In genomic region chr9:7714062-7714907, GRCm38 (mm10) we compare ENCODE assay signal across 9 mouse cellular contexts. TPM values are rescaled to one million over a fixed set of nuclear protein-coding genes. Genes with fewer than 3 reads are reported as not detected.
DNase-seq lines count a peak whose midpoint lies in the region; ATAC-seq lines count a peak whose summit lies in the region.
"Had no signal": no experiment of that assay in that cellular context is flagged by ENCODE, and none has a peak within 500 bp of the region (broad histone marks: within the 10 kb centered on the region; RNA-seq: fewer than 3 reads in every experiment).

No protein-coding gene starts in this region.

- H3K4me3 ChIP-seq in forebrain, embryonic 11.5 days (ENCODE audit: low read depth, low read length), result no peak overlapping the region
- H3K4me3 ChIP-seq in forebrain, embryonic 10.5 days, result no peak overlapping the region
- no peak overlapping the region for H3K4me3 ChIP-seq in hindbrain, embryonic 13.5 days
- no peak overlapping the region for H3K4me3 ChIP-seq in midbrain, embryonic 10.5 days
- H3K4me3 ChIP-seq: limb, embryonic 13.5 days had no signal

- H3K4me1 ChIP-seq in forebrain, embryonic 11.5 days (replicated peaks; ENCODE audit: control insufficient read depth, insufficient read depth, low read length), result no peaks in the 10 kb centered on the region
- H3K4me1 ChIP-seq in forebrain, embryonic 10.5 days, result no peaks in the 10 kb centered on the region
- H3K4me1 ChIP-seq in hindbrain, embryonic 13.5 days (replicated peaks), result no peaks in the 10 kb centered on the region
- H3K4me1 ChIP-seq in midbrain, embryonic 10.5 days, result no peaks in the 10 kb centered on the region
- H3K4me1 ChIP-seq: limb, embryonic 13.5 days had no signal

- H3K9ac ChIP-seq in forebrain, embryonic 11.5 days (ENCODE audit: low read length), result no peak overlapping the region
- no peak overlapping the region for H3K9ac ChIP-seq in hindbrain, embryonic 13.5 days
- H3K9ac ChIP-seq: limb, embryonic 13.5 days had no signal

- DNase-seq in forebrain, embryonic 11.5 days (ENCODE audit: low spot score), result no peak
- DNase-seq in forebrain, embryonic 10.5 days (ENCODE audit: extremely low spot score, low spot score), result no peak
- DNase-seq in WW6 (ENCODE audit: low read depth, low spot score), result peak; percentile 20
- DNase-seq in embryo, embryonic 11 days, result peak; percentile 69
- peak; percentile 21 for DNase-seq in layer of hippocampus, adult 9-11 months
- peak; percentile 27 for DNase-seq in midbrain, embryonic 10.5 days (ENCODE audit: low spot score)
- peak; percentile 45 to 63 for DNase-seq in spleen, postnatal 36 days (ENCODE audit: low spot score in 2 of 2)

- peak; percentile 71 for ATAC-seq in forebrain, embryonic 11.5 days (replicated peaks; ENCODE audit: low FRiP score)
- ATAC-seq in hindbrain, embryonic 13.5 days (ENCODE audit: low FRiP score), result peak; percentile 66

- H3K4me2 ChIP-seq in forebrain, embryonic 11.5 days (ENCODE audit: low read depth, low read length, severe bottlenecking), result no peak overlapping the region
- no peak overlapping the region for H3K4me2 ChIP-seq in hindbrain, embryonic 13.5 days
- H3K4me2 ChIP-seq: limb, embryonic 13.5 days had no signal

- H3K27me3 ChIP-seq in forebrain, embryonic 11.5 days (ENCODE audit: control insufficient read depth, insufficient read depth, low read length), result no peaks in the 10 kb centered on the region
- H3K27me3 ChIP-seq in forebrain, embryonic 10.5 days (ENCODE audit: poor library complexity, severe bottlenecking), result no peaks in the 10 kb centered on the region
- no peaks in the 10 kb centered on the region for H3K27me3 ChIP-seq in hindbrain, embryonic 13.5 days
- H3K27me3 ChIP-seq in midbrain, embryonic 10.5 days (ENCODE audit: low read depth, poor library complexity, severe bottlenecking), result no peaks in the 10 kb centered on the region
- H3K27me3 ChIP-seq: limb, embryonic 13.5 days had no signal

- H3K9me3 ChIP-seq in forebrain, embryonic 11.5 days (ENCODE audit: control insufficient read depth, low read length), result no peaks in the 10 kb centered on the region
- H3K9me3 ChIP-seq in forebrain, embryonic 10.5 days, result no peaks in the 10 kb centered on the region
- H3K9me3 ChIP-seq in hindbrain, embryonic 13.5 days, result no peaks in the 10 kb centered on the region
- no peaks in the 10 kb centered on the region for H3K9me3 ChIP-seq in midbrain, embryonic 10.5 days (replicated peaks)
- H3K9me3 ChIP-seq: limb, embryonic 13.5 days had no signal

- H3K36me3 ChIP-seq in forebrain, embryonic 11.5 days (ENCODE audit: control insufficient read depth, insufficient read depth, low read length), result no peaks in the 10 kb centered on the region
- H3K36me3 ChIP-seq in forebrain, embryonic 10.5 days (replicated peaks), result no peaks in the 10 kb centered on the region
- H3K36me3 ChIP-seq in hindbrain, embryonic 13.5 days, result no peaks in the 10 kb centered on the region
- H3K36me3 ChIP-seq in midbrain, embryonic 10.5 days, result no peaks in the 10 kb centered on the region
- H3K36me3 ChIP-seq: limb, embryonic 13.5 days had no signal

- no peak overlapping the region for H3K27ac ChIP-seq in forebrain, embryonic 11.5 days (ENCODE audit: low read depth, low read length)
- H3K27ac ChIP-seq in forebrain, embryonic 10.5 days, result no peak overlapping the region
- H3K27ac ChIP-seq in hindbrain, embryonic 13.5 days, result no peak overlapping the region
- no peak overlapping the region for H3K27ac ChIP-seq in midbrain, embryonic 10.5 days (replicated peaks)
- H3K27ac ChIP-seq: limb, embryonic 13.5 days had no signal

- 44% methylated on average over 4 of the region's 4 CpGs for WGBS in forebrain, embryonic 11.5 days
- 46% methylated on average over 4 of the region's 4 CpGs for WGBS in forebrain, embryonic 10.5 days
- WGBS in hindbrain, embryonic 13.5 days, result 39% methylated on average over 4 of the region's 4 CpGs
- WGBS in midbrain, embryonic 10.5 days, result 48% methylated on average over 4 of the region's 4 CpGs

RNA-seq across cellular contexts. Expression of gene Mmp7, which starts 22.4 kb away (rescaled TPM):
- polyA plus RNA-seq in forebrain, embryonic 11.5 days (2014; fragmentation: Nextera tagmentation; extraction: Ambion mirVana), result not detected in 2 replicates
- polyA plus RNA-seq in forebrain, embryonic 10.5 days (2016; fragmentation: Nextera tagmentation; extraction: Ambion mirVana), result not detected in 2 replicates
- not detected in 2 replicates for polyA plus RNA-seq in hindbrain, embryonic 13.5 days (2015; fragmentation: Nextera tagmentation; extraction: Ambion mirVana)
- not detected in 2 replicates for polyA plus RNA-seq in midbrain, embryonic 10.5 days (2016; fragmentation: Nextera tagmentation; extraction: Ambion mirVana)
- polyA plus RNA-seq: limb, embryonic 13.5 days had no signal

RNA-seq across cellular contexts. Expression of gene Tmem123, which starts 49.6 kb away (rescaled TPM):
- 120 and 122 TPM in 2 replicates for polyA plus RNA-seq in forebrain, embryonic 11.5 days (2014; fragmentation: Nextera tagmentation; extraction: Ambion mirVana)
- polyA plus RNA-seq in forebrain, embryonic 10.5 days (2016; fragmentation: Nextera tagmentation; extraction: Ambion mirVana), result 104 and 115 TPM in 2 replicates
- 32.7 and 33.4 TPM in 2 replicates for polyA plus RNA-seq in hindbrain, embryonic 13.5 days (2015; fragmentation: Nextera tagmentation; extraction: Ambion mirVana)
- 119 and 122 TPM in 2 replicates for polyA plus RNA-seq in midbrain, embryonic 10.5 days (2016; fragmentation: Nextera tagmentation; extraction: Ambion mirVana)

Comparison
In these comparisons a context has a peak if more than half of its experiments do, and no peak if none do; other contexts are left out.
1. DNase-seq: peak in WW6 (single experiment), embryo, embryonic 11 days (single experiment), layer of hippocampus, adult 9-11 months (single experiment), midbrain, embryonic 10.5 days (single experiment) and spleen, postnatal 36 days (2 of 2); none in forebrain, embryonic 11.5 days (single experiment) and forebrain, embryonic 10.5 days (single experiment).